Mouse (Mus musculus): ENCODE results near the gene Cabp1.
A peak's percentile ranks its signal among the peaks of the same experiment; 100 is the strongest.

Cabp1 gene

GRCm38 (mm10) chr5:115207892-115208291, 13.7 kb upstream of the Cabp1 start:
- DNase-seq = peak in 1 of 2 experiments; percentile 68

- peak in 1 of 2 experiments; percentile 45 for DNase-seq
Observed at GRCm38 (mm10) chr5:115207244-115207643, 13.1 kb upstream of the Cabp1 start.

GRCm38 (mm10) chr5:115204562-115205311, 10.6 kb upstream of the Cabp1 start:
- peak; percentile 85 to 86 for DNase-seq

- peak; percentile 70 to 76 for DNase-seq
Observed at GRCm38 (mm10) chr5:115203735-115204561, 9.8 kb upstream of the Cabp1 start.

GRCm38 (mm10) chr5:115194626-115195221, 543 bp upstream of the Cabp1 start:
- DNase-seq = peak; percentile 66 to 72

- DNase-seq = peak; percentile 77 to 83
Observed at GRCm38 (mm10) chr5:115193226-115193625, 955 bp downstream of the Cabp1 start.

- DNase-seq = no peak
Observed at GRCm38 (mm10) chr5:115192828-115193195, 1.4 kb downstream of the Cabp1 start.

GRCm38 (mm10) chr5:115191880-115192827, 2.0 kb downstream of the Cabp1 start:
- DNase-seq = peak; percentile 53 to 71

GRCm38 (mm10) chr5:115190081-115190480, 4.1 kb downstream of the Cabp1 start:
- no peak for DNase-seq

- DNase-seq = peak; percentile 75 to 77
Observed at GRCm38 (mm10) chr5:115188824-115189223, 5.4 kb downstream of the Cabp1 start.

GRCm38 (mm10) chr5:115187188-115188131, 6.7 kb downstream of the Cabp1 start:
- peak; percentile 96 to 98 for DNase-seq

- DNase-seq = peak in 1 of 2 experiments; percentile 50
Observed at GRCm38 (mm10) chr5:115186371-115187073, 7.7 kb downstream of the Cabp1 start.

GRCm38 (mm10) chr5:115184726-115185125, 9.5 kb downstream of the Cabp1 start:
- DNase-seq = peak; percentile 61 to 81

GRCm38 (mm10) chr5:115183482-115183881, 10.7 kb downstream of the Cabp1 start:
- DNase-seq = no peak

- DNase-seq = no peak
Observed at GRCm38 (mm10) chr5:115182925-115183324, 11.3 kb downstream of the Cabp1 start.

GRCm38 (mm10) chr5:115181248-115181940, 12.8 kb downstream of the Cabp1 start:
- DNase-seq = peak; percentile 75 to 85

GRCm38 (mm10) chr5:115179596-115179995, 14.6 kb downstream of the Cabp1 start:
- DNase-seq = no peak

GRCm38 (mm10) chr5:115177866-115178265, 16.3 kb downstream of the Cabp1 start:
- DNase-seq = no peak

- DNase-seq = no peak
Observed at GRCm38 (mm10) chr5:115174554-115174953, 19.6 kb downstream of the Cabp1 start.

GRCm38 (mm10) chr5:115170150-115170549, 24.0 kb downstream of the Cabp1 start:
- no peak for DNase-seq
